Mouse (Mus musculus) layer of hippocampus, adult 8-10 months (tissue): ENCODE results near the gene Maml2. TPM values are rescaled to one million over a fixed set of nuclear protein-coding genes. Genes with fewer than 3 reads are reported as not detected.

Experiments
- DNase-seq, 2 experiments: peaks; one replicate each; pipeline ENCODE4 v3.0.0; 2022; ENCODE audit warnings: low spot score in 2 of 2
- total RNA-seq, 4 experiments: library from RNA; stranded (reverse); gene quantifications; 2 replicates each; pipeline ENCODE4 v1.2.4; 2022

The Maml2 gene
- total RNA-seq, 4 experiments from 2014 or later = 19.9 to 24.0 (median 21.4) TPM

DNA sequence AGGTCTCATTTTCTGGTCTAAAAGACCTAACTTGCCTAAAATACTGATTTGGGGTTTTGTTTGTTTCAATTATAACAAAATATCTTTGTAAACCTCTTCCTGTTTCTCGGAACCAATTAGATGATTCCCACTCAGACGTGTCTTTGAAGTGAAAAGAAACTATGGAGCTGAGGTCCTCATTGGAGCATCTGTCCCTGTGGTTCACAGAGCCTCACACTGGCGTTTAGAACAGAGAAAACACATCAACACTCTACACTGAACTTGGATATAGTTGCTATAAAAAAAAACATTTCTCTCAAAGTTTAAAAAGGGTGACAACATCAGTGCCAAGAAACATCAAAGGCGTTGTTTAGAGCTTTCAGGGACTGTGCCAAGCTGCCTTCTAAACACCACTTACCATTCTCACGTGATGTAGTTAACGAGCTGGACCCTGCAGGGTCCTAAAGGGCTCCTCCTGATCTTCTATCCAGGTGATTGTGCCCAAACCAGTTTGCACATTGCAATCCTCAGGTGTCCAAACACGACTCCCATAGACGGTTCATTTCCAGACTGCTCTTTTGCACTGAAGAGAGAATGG is 309.9 kb downstream of the Maml2 start:
- DNase-seq = no peak

DNA sequence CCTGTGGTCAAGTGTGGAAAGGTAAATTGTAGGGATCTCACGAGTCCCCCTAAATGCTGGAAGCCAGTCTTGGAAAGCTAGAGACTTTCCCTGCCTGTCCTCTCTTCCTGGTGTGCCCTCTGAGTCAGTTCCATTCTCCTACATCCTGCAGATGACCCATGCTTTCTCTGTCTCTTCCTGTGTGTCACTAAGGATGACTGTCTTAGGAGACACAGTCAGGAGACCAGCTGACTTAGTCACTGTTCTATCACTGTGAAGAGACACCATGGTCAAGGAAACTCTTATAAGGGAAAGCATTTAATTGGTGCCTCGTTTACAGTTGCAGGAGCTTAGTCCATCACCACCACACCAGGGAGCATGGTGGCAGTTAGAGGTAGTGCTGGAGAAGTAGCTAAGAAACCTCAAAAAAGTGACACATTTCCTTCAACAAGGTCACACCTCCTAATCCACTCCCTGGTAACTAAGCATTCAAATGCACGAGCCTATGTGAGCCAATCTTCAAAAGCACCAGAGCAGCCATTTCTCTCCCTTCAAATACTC is 310.8 kb downstream of the Maml2 start:
- no peak for DNase-seq

DNA sequence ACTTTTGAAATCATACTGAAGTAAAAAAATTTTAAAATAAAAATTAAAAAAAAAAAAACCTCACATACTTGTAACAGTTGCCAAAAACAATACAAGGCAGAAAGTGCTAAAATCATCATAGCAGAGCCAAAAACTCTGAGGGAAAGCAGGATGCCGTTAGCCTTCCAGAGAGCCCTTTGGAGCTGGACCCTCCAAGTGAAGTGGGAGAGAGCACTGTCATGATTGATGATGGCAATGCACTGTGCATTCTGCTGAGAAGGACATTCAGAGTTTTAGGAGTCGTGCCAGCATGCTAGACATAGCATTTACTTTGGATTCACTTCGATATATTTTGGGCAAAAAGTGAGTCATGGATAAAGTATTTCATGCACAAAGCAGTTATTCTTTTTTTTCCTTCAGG is 313.8 kb downstream of the Maml2 start:
- no peak for DNase-seq

DNA sequence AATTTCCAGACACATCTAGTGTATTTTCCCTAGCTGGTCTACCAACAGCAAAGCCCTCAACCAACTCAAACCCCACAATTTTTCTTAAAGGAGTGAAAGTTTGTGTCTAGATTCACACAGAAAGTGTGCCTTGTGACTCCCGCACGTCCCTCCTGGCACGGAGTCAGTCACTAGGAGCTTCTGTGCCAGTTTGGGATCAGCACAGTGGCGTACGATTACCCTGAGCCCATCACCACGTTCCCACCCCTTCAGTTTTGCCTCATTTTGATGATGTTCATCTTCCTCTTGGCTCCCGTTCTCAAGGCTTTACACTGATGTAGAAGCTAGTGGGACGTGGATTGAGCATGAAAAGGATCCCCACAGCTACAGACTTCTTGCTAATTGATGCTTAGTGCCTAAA is 314.6 kb downstream of the Maml2 start:
- no peak for DNase-seq

DNA sequence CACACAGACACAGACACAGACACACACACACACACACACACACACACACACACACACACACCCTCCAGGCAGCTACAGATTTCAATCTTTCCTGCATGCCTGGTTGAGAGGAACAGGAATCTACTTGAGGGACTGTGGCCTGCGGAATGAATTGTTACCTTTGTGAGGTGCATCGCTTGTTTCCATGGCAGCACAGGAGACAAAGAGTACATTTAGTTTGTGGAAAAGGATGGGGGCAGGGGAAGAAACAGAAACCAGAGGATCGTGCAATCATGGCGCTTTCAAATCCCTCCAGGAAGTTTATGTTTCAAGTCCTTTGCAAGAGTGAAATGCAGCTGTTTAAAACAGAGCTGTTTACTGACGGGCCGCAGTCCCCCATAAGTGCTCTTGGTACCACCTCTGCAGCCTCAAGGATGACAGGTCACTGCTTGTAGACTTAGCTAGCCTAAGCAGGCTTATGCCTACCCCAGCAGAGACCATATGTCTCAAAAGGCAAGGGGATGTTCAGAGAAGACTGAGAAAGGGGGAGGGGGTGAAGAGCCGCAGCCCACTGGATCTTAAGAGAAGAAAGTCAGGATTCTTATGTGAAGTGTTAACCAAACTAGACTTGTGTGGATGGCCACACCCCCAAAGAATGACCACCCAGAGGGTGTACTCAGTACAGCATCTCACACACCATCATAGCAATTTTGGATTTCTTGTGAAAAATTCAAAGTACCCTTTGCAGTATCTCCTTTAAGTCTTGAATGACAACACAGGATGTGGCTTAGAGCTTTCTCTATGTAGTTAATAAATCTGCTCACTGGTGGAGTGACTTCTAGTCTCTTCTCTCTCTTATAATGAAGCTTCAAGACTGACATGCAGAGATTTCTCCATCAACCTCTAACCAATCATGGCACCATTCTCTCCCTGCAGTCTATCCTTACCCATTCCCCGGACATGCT is 315.8 kb downstream of the Maml2 start:
- DNase-seq = no peak

DNA sequence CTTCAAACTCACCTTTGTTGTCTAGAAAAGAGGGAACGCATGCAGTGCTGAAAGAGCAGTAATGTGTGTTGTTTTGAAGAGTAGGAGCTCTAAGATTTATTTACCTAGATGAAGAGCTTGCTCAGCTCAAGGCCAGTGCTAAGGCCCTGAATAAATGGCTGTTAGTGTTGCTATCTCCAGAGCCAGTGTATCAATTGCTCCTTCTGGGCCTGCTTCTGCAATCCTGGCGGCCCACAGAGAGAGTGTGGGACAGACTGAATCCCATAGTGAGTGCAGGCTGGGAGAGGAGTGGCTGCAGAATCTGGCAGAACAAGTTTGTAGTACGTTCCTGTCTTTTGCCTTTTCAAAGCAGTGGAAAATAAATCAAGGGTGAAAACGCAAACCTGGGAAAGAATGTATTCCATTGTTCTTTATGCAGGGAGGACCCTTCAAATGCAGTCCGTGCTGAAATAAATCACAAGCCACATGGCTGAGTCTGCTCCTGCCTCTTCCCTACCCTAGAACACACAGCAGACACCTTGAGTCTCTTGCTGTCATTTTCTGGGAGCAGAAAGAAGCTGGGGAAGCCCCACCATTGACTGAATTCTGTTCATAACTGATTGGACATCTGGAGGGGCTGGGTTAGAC is 318.7 kb downstream of the Maml2 start:
- DNase-seq = no peak

DNA sequence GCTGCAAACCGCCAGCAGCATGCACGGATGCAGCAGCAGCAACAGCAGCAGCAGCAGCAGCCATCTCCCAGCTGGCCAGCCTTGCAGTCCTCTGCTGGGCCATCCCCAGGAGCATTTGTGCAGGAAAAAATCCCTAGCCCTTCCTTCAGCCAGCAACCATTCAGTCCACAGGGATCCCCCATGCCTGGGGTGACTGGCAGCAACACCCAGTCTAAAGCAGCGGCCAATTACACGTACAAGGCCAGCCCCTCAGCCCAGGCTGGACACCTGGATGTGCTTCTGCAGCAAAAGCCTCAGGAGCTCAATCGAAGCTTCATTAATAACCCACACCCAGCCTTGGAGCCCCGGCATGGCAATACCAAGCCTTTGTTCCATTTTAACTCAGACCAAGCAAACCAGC is 323.0 kb downstream of the Maml2 start:
- DNase-seq = no peak

DNA sequence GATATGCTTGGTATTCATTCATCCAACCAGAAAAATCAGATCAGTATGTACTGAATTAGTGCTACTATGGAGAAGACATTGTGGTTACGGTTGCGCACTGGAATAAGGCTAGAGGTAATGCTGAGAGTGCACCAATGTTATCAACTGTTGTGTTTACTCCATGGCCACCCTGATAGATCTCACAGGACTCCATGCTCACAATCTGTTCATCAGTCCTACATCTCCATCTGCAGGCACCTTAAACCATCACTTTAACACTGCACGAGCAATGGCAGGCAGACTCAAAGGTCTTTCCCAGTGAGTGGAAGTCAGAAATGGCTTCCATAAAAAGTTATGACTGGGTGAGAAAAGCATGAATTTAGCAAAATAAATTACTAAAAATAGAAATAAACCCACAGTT is 324.2 kb downstream of the Maml2 start:
- DNase-seq = no peak

DNA sequence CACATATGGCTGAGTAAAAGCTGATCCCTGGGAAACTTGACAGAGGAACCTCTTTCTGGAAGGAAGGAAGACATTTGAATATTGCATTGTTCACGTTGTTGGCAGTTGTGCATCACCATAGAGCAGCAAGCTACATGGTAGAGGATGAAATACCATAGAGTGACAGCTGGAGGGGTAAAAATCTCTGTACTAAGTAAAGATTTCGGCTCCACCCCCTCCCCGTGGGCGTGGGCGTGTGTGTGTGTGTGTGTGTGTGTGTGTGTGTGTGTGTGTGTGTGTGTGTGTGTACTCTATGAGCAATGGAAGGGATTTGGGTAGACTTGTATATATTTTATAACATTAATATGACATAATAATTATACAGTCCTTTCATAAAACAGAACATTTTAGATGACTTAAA is 324.7 kb downstream of the Maml2 start:
- no peak for DNase-seq

DNA sequence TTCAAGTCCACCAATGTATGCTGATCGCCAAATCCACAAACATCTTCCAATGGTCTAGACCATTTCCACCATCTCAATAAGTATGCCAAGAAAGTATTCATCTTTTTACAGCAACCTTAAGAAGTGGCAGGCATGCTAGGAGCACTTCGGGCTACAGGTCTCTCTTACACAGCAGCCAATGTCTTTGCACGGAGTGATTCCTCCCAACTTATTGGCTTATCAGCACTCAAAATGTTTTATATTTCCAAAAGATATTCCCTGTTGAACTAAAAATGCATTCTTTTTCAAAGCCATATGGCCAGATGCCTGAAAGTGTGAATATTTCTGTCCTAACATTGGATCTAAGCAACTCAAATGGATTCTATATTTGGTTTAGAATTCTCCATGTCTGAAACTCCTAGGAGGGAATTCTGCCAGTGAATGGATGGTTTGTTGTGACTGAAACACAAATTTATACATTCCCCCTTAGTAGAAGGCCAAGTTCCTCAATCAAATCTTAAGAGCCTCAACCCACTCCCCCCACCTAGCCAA is 326.2 kb downstream of the Maml2 start:
- no peak for DNase-seq

DNA sequence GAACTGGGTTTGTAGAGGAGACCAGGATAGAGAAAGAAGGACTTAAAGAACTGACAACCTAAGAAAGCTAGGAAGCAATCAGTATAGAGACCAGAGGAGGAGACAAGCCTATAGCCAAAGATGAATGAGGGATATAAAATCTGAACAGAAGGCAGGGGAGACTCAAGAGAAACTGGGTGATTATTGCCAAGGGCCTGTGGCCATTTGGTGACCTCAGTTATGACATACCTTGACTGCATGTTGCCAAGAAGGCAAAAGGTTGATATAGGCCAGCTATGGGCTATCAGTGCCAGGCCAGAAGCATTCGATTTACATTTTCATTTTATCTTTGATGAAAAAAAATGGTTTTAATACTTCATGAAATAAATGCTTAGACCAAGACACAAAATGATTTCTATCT is 327.0 kb downstream of the Maml2 start:
- DNase-seq = no peak

DNA sequence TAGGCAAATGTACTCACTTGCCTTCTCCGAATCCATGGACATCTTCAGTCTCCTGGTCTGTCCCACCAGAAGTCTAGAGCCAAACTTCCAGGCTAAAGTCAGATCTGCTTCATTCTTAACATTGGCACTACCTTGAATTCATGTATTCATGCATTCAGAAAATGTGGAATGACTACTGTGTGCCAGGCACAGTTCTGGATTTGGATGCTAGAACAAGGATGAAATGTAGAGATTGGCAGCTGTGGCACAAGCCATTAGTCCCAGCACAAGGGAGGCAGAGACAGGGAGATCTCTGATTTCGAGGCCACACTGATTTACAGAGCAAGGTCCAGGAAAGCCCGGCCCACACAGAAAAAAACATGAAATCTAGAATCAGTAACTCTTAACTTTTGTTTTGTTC is 327.5 kb downstream of the Maml2 start:
- no peak for DNase-seq

DNA sequence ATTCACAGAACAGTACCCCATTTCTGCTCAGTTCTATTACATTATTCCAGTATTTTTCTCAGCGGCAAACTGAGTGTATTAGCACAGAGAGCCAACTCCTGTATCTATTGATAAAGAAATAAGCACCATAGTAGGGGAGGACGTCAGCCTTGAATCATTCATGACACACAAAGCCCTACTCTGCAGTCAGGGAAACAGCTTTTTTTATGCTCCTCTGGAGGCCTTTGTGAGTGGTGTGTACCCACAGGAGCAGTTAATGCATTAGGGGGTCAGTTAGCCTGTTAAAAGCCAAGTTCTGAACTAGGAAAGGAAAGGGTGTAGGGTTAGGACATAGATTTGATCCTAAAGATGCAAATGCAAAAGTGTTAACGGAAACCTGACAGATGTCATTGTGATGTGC is 328.7 kb downstream of the Maml2 start:
- DNase-seq = no peak

DNA sequence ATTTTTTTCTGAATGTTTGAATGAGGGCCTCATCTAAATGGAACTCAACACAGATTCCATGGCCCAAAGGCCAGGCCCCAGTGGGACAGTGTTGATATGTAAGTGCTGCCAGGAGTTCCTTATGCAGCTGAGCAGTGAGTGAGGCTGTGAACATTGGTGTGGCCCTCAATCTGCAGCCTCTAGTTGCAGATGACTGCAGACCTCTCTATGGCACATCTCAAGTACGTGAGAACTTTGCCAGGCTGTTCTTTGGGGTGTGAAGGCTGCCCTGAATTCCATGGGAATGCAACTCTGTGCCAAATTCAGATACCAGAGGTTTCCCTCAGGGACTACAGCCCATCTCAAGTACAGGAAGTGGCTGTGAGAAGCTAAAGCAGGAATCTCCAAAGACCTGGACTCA is 335.6 kb downstream of the Maml2 start:
- DNase-seq = no peak

DNA sequence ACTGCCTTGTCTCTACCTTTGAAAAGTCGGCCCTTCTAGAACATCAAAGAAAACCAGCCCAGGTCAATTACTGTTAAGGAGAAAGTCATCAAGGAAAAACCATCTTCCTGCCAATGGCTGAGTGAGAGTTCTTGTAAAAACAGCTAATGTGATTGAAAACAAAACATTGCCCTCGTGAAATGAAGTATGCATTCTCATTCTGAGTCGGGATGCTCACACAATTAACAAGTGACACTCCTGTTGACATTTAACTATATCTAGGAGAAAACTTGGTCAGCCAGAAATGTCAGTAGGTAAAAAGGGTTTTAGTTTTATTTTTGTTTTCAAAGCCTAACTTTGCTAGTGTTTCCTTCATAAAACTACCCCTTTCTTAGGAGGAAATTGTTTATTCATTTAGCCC is 341.9 kb downstream of the Maml2 start:
- DNase-seq = no peak

DNA sequence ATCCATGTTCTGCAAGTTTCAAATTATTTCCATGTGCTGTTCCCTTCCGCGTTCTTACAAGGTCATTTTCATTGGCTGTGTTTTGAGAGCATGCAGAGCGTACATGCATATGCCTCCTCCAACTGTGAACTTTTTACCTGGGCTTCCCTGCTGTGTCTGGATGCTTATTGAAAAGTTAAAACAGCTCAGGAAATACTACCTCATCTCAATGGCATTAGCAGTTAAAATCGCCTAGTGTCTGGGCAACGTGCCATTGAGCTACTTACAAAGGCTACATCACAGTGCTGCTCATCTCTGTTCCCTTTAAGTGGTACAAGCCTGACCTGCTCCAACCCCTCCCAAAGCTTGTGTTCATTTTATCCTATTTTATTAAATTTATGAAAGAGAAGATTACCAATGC is 347.4 kb downstream of the Maml2 start:
- no peak for DNase-seq

DNA sequence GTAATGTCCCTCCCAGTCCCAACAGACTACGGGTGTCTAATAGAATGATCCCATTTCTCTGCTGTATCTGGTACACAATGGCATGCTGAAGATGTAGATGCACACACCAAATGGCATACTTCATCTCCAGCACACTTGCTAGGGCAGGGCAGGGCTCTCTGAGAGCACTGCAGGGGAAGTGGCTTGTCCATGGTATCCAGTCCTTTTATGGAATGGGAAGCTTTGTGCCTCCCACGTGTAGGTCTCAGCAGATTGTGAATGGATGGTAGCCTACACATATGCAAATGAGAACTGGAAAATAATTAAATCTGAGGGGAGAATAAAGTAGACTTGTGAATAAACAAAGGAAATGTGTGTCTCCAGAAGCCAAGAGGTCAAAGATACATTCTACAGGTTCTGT is 353.3 kb downstream of the Maml2 start:
- DNase-seq = no peak

DNA sequence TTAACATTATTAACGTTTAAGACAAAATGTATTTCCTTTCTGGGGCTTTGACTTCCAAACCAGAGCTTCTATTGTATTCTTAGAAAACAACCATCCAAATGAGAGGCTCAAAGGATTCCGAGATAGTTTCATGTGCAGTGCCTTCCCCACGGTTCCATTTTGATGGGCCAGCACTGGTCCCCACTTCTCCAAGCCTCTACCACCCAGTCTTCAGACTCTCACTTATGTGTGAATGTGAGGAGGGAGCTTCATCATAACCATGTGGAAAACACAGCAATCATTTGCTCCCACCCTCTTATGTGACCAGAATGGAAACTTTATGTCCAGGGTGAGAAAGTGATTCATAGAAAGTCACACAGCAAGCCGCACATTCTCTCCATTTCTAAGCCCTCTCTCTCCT is 354.1 kb downstream of the Maml2 start:
- DNase-seq = no peak

DNA sequence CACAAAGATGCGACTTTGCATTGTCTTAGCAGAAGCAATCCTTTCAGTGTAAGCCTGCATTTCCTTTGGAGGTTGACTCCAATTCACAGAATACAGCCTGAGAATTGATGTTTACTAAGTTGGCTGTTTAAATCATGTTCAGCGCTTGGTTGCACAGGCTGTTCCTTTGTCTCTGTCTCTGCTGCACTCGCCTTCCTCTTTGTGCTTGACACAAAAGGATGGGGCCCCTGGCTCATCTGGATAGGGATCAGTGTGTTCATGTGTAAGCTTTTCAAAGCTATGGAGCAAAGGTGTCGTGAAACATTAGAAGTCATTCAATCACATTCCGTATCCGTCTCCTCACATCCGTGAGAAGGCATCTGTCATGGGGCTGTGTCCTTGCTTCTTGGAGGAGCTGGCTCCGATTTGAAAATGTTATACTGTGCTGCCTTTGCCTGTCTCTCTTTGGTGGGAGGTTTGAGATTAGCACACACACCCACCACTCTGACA is 354.7 kb downstream of the Maml2 start:
- no peak for DNase-seq

DNA sequence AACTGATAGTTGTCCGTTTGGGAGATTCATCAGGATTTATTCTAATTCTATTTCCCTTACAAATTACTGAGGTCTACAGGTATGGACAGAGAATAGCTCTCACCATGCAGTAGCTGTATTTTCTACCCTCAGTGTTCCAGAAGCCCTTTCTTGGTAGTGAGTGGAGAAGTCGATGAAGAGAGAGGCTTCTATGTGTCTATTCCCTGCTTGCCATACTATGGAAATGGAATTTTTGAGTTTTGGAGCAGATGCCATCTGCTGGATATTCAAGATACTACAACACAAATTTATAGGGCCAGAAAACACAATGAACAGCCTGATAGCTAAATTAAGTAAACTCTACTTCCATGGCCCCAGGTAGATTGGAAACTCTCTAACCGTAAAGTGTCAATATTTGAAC is 355.2 kb downstream of the Maml2 start:
- DNase-seq = no peak

DNA sequence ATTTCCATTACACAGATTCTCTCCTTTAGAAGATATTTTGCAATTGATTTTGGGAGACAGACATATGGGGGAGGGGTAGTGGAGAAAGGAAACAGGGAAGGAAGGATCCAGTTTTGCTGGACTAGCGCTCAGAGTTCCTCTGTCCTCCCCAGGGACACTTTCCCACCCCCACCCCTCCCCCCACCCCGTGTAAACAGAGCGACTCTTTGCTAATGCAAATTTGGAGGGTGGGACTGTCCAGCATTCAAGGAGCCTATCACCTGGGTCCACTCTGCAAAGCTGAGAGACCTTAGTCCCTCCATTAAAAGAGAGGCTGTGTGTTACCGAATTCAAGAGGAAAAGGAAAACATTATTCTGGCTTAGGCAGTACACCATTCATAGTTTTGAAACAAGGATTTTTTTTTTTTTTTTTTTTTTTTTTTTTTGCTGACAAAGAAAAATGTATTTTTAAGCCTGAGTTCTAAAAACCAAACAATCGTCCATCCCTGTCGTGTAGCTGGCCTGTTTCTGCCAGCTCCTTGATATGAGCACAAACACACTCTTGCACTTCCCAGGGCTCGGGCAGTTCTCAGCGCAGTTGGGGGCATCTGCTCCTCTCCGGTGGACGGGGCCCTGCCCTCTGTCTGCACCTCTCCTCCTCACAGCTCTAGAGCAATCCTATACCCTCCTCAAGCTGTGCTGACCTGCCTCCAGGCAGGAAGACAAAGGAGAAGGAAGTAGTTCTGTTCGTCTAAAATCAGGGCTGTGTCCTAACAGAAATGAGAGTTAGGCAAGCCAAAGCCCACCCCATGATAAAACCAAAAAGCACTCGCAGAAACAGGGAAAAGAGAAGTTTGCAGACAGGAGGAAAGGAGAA is 364.2 kb downstream of the Maml2 start:
- DNase-seq = no peak
